Mouse (Mus musculus) intestine, embryonic 16.5 days (tissue): ENCODE data around the gene Rapgef5. TPM values are rescaled to one million over a fixed set of nuclear protein-coding genes. Genes with fewer than 3 reads are reported as not detected.

ENCODE experiments used
- ATAC-seq: fragments of 200-750 bp; cut with Nextera tagmentation; 2 replicates; pipeline ENCODE4 v1.8.0; 2017; ENCODE audit warnings: moderate TSS enrichment, moderate library complexity
- H3K27ac ChIP-seq: fragments of 300-500 bp; sonication (generic); 2 replicates; pipeline ENCODE4 v1.5.1; 2014; ENCODE audit warnings: mild to moderate bottlenecking, low read length
- H3K27me3 ChIP-seq: fragments of 300-500 bp; sonication (generic); replicated peaks from 2 replicates; pipeline ENCODE4 v1.6.1; 2014; ENCODE audit warnings: low read length, control low read depth, mixed read lengths; ENCODE audit not compliant: control insufficient read depth, insufficient read depth
- H3K36me3 ChIP-seq: fragments of 300-500 bp; sonication (generic); 2 replicates; pipeline ENCODE4 v1.6.1; 2014; ENCODE audit warnings: low read length, control low read depth; ENCODE audit not compliant: control insufficient read depth, insufficient read depth
- H3K4me1 ChIP-seq: fragments of 300-500 bp; sonication (generic); 2 replicates; pipeline ENCODE4 v1.6.1; 2014; ENCODE audit warnings: low read length, control low read depth, mixed read lengths; ENCODE audit not compliant: control insufficient read depth, insufficient read depth
- H3K4me2 ChIP-seq: fragments of 300-500 bp; sonication (generic); 2 replicates; pipeline ENCODE4 v1.6.1; 2014; ENCODE audit warnings: low read depth, low read length, control low read depth
- H3K4me3 ChIP-seq: fragments of 300-500 bp; sonication (generic); 2 replicates; pipeline ENCODE4 v1.5.1; 2014; ENCODE audit warnings: mild to moderate bottlenecking, low read length
- H3K9ac ChIP-seq: fragments of 300-500 bp; sonication (generic); 2 replicates; pipeline ENCODE4 v1.6.1; 2014; ENCODE audit warnings: low read depth, low read length
- H3K9me3 ChIP-seq: fragments of 300-500 bp; sonication (generic); 2 replicates; pipeline ENCODE4 v1.6.1; 2016; ENCODE audit warnings: low read length, control low read depth; ENCODE audit not compliant: control insufficient read depth
- WGBS: fragments of 180-500 bp; shearing (Covaris S2); extraction: QIAGEN DNeasy Blood & Tissue Kit; methylation state at CpG from one replicate; pipeline ENCODE4 v1.1.7; 2014; 5-methylcytosine and 5-hydroxymethylcytosine counted together
- polyA plus RNA-seq: library from polyadenylated mRNA; unstranded; fragments of >200 nt; fragmentation: Nextera tagmentation; extraction: Ambion mirVana; gene quantifications from 2 replicates; pipeline ENCODE4 v1.2.1, GENCODE M21; 2015

The Rapgef5 gene
- polyA plus RNA-seq, 1 experiment from 2014 or later, result 5.2 TPM

- no peaks in the 10 kb centered on the region for H3K4me1 ChIP-seq
- H3K9ac ChIP-seq, result no peak overlapping the region
- 91% methylated on average over 8 of the region's 8 CpGs for WGBS
Observed at GRCm38 (mm10) chr12:117653920-117654472, 137.7 kb downstream of the Rapgef5 start.

DNA sequence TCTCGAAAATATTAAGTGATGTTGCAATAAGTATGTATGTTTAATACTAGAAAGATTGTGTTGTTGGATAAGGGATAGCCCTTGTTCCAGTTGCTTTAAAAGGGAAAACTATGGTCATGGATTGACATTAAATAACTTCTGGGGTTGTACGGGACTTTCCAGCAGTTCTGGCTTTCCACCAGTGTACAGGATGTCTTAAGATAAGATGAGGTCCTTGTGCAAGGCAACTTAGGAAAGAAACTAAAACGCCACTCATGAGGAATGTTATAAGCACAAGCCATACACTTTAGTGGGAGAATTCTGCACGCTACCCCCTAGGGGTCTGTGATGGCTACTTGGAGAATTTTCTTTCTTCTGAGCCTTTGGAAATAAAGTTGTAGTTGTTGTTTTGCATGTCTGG, 140.7 kb downstream of the Rapgef5 start:
- Histone ChIP-seq H3K4me1 (no peaks in the 10 kb centered on the region), H3K27ac (no peak overlapping the region), H3K36me3 (no peaks in the 10 kb centered on the region), H3K4me3 (no peak overlapping the region), H3K4me2 (no peak overlapping the region), H3K9me3 (no peaks in the 10 kb centered on the region), H3K9ac (no peak overlapping the region), H3K27me3 (no peaks in the 10 kb centered on the region)
- ATAC-seq, result no peak
- WGBS, result 74% methylated on average over 4 of the region's 4 CpGs

More at GRCm38 (mm10) chr12:117653920-117654472, 137.7 kb downstream of the Rapgef5 start:
- H3K27ac ChIP-seq, result no peak overlapping the region
- no peak for ATAC-seq
- no peaks in the 10 kb centered on the region for H3K9me3 ChIP-seq
- no peaks in the 10 kb centered on the region for H3K36me3 ChIP-seq
- no peak overlapping the region for H3K4me2 ChIP-seq
- H3K4me3 ChIP-seq, result no peak overlapping the region
- H3K27me3 ChIP-seq, result no peaks in the 10 kb centered on the region

DNA sequence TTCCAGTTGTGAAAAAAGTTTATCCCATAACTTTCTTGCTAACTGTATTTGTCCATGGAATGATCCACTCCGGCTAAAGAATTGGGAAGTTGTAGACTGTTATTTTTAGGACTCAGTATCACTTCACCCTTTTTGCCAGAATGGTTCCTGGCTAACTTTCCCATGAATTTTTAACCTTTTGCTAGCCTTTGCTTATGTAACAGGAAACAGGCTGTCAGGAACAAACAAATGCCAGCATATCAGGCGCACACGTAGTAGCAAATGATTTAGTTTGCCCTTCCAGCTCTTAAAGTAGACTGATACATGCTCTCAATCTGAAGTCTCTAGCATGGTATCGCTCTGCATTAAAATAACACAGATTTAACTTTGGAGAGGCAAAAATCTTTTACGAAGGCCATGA, 141.5 kb downstream of the Rapgef5 start:
- Histone ChIP-seq H3K36me3 (no peaks in the 10 kb centered on the region), H3K4me2 (no peak overlapping the region), H3K4me1 (no peaks in the 10 kb centered on the region), H3K27me3 (no peaks in the 10 kb centered on the region), H3K9me3 (no peaks in the 10 kb centered on the region), H3K27ac (no peak overlapping the region), H3K4me3 (no peak overlapping the region; the same call in 1 of the 2 replicates), H3K9ac (no peak overlapping the region)
- no peak for ATAC-seq
- 67% methylated on average over 5 of the region's 5 CpGs for WGBS

- Histone ChIP-seq H3K27me3 (no peaks in the 10 kb centered on the region), H3K4me3 (peak overlapping the region; percentile 14; the same call in 1 of the 2 replicates), H3K4me1 (no peaks in the 10 kb centered on the region), H3K27ac (no peak overlapping the region), H3K9me3 (no peaks in the 10 kb centered on the region), H3K9ac (no peak overlapping the region), H3K4me2 (no peak overlapping the region), H3K36me3 (no peaks in the 10 kb centered on the region)
- WGBS, result 54% methylated on average over 6 of the region's 6 CpGs
- no peak for ATAC-seq
Observed at GRCm38 (mm10) chr12:117658821-117659220, 142.5 kb downstream of the Rapgef5 start.

DNA sequence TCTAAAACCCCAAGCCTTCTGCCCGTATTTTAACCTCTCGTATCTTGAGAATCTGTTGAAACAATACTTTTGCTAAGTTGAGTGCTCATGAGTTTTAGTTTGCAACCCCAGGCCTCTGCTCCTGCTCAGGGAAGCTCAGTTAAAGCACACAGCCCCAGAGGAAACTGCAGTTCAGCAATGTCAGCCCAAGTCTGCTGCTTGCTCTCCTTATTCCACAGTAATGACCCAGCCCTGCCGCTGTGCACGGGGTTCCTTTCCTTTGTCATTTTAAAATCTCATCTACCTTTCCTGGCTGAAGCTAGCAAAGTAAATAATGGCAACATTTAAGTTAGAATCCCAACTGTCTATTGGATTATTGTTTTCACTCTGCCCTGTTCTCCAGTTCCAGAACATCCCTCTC, 144.1 kb downstream of the Rapgef5 start:
- H3K4me3 ChIP-seq, result no peak overlapping the region
- ATAC-seq, result no peak
- H3K4me1 ChIP-seq, result no peaks in the 10 kb centered on the region
- no peaks in the 10 kb centered on the region for H3K36me3 ChIP-seq
- 36% methylated on average over 4 of the region's 4 CpGs for WGBS
- no peaks in the 10 kb centered on the region for H3K27me3 ChIP-seq
- H3K9ac ChIP-seq, result no peak overlapping the region
- no peaks in the 10 kb centered on the region for H3K9me3 ChIP-seq
- H3K27ac ChIP-seq, result no peak overlapping the region
- H3K4me2 ChIP-seq, result no peak overlapping the region

- Histone ChIP-seq H3K4me3 (no peak overlapping the region), H3K36me3 (no peaks in the 10 kb centered on the region), H3K4me1 (no peaks in the 10 kb centered on the region), H3K9me3 (no peaks in the 10 kb centered on the region), H3K27me3 (no peaks in the 10 kb centered on the region), H3K4me2 (no peak overlapping the region), H3K27ac (no peak overlapping the region), H3K9ac (no peak overlapping the region)
- no peak for ATAC-seq
- WGBS, result 77% methylated on average over 6 of the region's 6 CpGs
Observed at GRCm38 (mm10) chr12:117661871-117662270, 145.6 kb downstream of the Rapgef5 start.

DNA sequence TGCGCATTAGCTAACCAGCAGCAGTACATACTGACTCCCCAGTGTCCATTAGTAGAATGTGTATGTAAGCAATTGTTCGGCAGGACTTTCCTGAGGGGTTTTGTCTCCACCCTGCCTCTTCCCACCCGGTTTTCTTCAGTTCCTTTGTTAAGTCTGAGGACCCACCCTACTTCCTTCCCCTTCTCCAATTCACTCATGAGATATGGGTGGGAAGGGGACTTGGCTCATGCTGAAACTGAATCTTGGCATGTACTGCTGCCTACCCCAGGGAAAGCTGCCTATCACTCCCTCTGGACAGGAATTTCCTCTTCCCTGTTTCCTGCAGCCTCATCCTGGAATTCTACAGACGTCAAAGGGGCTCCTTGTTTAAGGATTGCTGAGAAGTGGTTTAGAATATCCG, 147.4 kb downstream of the Rapgef5 start:
- H3K4me2 ChIP-seq, result no peak overlapping the region
- no peaks in the 10 kb centered on the region for H3K9me3 ChIP-seq
- 43% methylated on average over 5 of the region's 5 CpGs for WGBS
- H3K4me3 ChIP-seq, result no peak overlapping the region
- no peaks in the 10 kb centered on the region for H3K4me1 ChIP-seq
- no peaks in the 10 kb centered on the region for H3K27me3 ChIP-seq
- H3K27ac ChIP-seq, result no peak overlapping the region
- ATAC-seq, result 0 out of 2 replicates have a peak, but pooled peaks have one; percentile 38
- H3K36me3 ChIP-seq, result no peaks in the 10 kb centered on the region
- H3K9ac ChIP-seq, result no peak overlapping the region

- 72% methylated on average over 5 of the region's 5 CpGs for WGBS
- Histone ChIP-seq H3K9ac (no peak overlapping the region), H3K9me3 (no peaks in the 10 kb centered on the region), H3K27me3 (no peaks in the 10 kb centered on the region), H3K27ac (no peak overlapping the region), H3K4me2 (no peak overlapping the region), H3K36me3 (no peaks in the 10 kb centered on the region), H3K4me3 (no peak overlapping the region), H3K4me1 (no peaks in the 10 kb centered on the region)
- ATAC-seq, result no peak
Observed at GRCm38 (mm10) chr12:117664644-117665043, 148.4 kb downstream of the Rapgef5 start.

DNA sequence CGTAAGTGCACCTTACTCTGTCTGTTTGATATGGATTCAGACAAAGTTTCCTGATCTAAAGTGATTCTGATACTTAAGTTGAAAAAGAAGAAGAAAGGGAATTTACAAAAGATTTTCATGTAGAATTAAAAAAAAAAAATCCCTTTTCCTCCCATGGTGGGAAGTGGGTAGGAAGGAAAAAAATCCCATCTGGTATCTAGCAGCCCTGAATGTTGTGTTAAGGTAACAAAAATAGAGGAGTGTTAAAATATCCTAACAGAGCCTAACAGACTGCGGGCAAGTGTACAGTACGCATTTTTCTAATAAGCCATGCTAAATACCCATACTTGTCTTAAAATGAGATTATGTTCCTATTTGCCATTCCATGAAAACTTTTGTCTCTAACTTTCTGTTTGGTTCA, 150.1 kb downstream of the Rapgef5 start:
- Histone ChIP-seq H3K36me3 (no peaks in the 10 kb centered on the region), H3K27ac (no peak overlapping the region), H3K9ac (no peak overlapping the region), H3K4me2 (no peak overlapping the region), H3K9me3 (no peaks in the 10 kb centered on the region), H3K4me3 (no peak overlapping the region), H3K4me1 (no peaks in the 10 kb centered on the region), H3K27me3 (no peaks in the 10 kb centered on the region)
- ATAC-seq, result no peak
- WGBS, result 89% methylated on average over 3 of the region's 3 CpGs
